Mouse (Mus musculus) lung, postnatal 10 days (tissue): ENCODE results near the gene Pcsk6.

Experiments
- DNase-seq: peaks from one replicate; pipeline ENCODE4 v3.0.0; 2021

Pcsk6 gene

DNA sequence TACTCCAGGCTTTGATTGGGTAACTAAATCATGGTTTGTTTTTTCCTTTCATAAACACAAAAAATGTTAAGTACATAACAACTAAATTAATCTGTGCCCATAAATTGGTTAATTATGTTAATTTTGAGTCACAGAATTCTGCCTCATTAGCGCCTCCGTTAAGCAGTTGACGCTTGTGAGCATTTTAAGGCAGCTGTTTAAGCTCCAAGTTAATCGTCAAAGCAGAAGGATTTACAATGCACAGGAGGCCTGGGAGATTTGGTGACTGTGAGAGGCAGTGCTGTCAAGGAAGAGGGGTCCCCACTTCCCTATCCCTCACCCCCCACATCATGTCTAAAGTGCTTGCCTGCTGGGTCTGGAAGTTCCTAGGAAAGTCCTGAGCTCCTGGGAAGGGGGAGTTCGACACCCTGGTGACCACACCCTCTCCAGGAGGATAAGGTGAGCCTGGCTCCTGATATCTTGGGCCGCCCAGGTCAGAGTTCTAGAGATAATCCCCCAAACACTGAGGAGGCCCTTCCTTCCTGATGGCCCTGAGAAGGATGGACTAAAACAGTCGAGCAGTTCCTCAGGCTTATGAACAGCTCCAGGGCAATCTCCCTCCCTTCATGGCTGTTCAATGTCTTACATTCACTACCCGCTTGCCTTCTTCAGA lies 83.9 kb downstream of the Pcsk6 start:
- DNase-seq: no peak

DNA sequence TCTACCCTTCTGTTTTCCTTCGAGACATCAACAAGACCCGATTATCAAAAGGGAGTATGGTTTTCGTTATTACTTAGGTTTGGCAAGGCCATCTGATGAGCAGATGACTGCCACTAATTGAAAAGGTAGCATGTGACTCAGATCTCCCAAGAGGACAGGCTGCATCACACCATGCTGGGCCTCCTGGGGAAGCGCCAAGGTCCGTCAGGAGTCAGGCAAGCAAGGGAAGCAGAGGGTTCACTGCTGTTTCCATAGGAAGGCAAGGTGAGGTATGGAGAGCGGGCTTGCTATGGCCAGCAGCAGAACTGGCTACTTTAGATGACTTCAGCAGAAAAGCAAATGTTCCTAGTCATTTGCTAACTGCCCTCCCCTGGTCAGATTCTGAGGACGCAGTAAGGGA lies 84.9 kb downstream of the Pcsk6 start:
- no peak for DNase-seq

DNA sequence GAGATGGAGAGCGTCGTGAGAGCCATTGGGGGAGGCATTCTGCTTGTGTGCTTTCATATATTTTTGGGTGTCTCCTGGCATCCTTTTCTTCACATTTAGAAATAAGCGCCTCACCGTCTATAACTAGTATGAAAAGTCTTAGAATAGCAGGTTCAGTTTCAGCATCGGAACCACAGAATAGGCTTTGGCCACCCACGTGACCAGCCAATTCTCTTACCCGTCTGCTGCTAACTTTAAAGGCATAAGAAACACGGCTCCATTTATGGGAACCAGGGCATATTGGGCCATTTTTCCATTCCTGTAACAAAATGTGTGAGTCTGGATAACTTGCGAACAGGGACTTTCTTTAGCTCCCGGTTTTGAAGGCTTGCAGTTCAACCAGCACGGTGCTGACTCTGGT lies 87.4 kb downstream of the Pcsk6 start:
- DNase-seq: no peak

DNA sequence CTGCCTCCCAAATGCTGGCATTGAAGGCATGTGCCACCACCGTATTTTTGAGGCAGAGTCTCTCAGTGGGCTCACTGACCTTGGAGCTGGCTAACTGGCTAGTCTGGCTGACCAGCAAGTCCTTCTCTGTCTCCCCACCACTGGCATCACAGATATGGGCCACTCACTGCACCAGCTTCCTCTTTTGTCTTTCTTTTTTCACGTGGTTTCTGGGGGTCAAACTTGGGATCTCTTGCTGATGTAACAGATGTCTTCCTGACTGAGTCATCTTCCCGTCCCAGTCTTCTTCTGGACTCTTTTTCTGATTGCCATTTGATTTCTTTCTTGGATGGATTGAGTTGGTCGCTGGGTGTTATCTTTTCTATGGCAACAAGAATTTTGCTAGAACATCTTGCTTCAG lies 93.0 kb downstream of the Pcsk6 start:
- no peak for DNase-seq

DNA sequence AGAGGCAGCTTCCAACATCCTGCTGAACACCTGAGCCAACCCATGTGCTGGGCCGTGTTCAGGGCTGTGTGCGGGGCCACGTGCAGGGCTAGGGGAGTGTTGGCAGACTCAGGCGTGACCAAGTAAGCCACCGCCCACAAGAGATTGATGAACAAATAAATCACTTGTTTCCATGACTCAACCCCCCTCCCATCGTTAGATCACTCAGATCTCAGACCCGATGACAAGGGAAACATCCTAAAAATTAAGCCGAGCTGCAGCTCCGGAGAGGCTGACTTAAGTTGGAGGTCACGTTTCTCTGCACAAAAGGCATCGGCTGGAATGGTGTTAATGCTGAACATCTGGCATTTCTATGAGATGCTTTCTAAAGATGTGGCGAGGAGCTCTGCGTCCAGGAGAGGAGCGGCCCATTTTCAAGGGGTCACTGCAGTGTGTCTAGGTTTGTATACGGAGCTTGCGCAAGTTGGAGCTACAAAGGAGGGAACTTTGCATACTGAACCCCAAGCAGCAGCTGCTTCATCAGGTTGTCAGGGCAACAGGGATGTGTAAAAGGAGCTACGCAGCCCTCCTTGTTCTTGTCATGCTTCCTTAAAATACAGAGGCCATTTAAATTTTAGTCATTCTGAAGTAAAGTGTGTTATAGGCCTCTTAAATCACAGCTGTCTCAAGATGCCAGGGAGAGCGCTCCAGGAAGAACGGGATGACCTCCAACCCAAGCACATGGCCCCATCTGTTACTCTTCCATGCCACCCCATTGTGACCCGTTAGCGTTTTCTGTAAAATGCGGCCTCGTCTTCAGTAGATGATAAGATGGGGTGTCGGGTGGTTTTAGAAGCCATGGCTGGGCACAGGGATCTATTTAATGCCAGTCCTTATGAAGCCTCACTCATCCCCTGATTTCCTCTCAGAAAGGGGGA lies 94.0 kb downstream of the Pcsk6 start:
- DNase-seq: peak; percentile 20

DNA sequence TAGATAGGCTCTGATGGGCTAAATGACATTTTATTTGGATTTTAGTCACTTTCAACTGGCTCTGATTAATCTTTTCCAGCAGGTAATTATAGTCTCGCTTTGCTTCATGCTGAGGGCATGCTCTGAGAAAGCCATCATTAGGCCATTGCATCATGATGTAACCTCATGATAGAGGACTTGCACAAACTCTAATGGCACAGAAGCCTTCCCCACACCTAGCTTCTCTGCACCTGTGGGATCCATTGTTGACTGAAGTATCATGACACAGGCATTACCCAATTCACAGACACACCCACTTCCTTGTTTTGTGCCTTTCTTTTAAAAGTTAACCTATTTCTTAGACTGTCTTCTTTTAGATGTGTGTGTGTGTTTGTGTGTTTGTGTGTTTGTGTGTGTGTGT lies 95.7 kb downstream of the Pcsk6 start:
- DNase-seq: no peak

DNA sequence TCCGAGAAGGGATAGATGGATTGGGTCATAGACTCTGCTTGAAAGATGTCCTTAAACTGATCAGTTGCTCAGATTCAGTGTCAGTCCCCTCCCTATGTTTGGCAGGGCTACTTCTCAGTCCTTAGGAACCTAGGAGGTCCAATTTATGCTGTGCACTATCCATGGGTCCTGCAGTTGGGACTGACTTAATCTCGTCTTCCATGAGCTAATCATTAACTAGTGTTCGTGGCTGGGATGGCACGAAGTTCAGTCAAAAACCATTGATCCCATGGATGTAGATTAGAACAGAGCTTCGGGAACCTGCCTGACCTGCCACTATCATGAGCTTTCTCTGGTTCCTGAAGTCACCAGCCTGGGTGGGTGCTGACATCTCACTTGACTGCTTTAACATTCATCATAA lies 96.6 kb downstream of the Pcsk6 start:
- DNase-seq: no peak

DNA sequence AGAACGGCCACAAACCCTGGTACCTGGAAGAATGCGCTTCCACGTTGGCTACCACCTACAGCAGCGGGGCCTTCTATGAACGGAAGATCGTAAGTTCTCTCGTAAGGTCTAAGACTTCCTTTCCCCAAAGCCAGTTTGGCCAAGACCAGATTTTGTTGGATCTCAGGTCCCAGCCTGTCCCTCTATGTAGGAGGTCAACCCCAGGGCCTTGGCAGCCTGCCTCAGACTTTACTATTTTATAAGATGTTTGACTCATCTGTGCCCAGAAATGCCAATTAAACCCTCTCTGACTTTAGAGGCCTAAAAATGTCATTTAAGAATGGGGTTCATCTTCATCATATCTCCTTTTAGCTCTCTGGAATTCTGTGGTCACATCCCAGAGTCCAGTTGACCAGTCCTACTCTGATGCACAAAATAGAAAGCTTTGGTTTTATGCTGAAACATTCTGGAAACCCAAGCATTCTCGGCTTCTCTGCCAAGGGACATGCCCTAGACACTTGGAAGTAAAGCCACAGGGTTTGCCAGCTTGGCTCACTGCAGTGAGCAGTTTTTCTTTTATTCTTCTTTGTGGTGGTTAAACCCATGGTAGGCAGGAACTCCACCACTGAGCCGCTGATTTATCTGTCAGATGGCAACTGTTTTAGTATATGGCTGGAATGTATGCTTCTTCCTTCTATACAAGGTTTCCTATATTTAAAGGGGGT lies 97.8 kb downstream of the Pcsk6 start:
- no peak for DNase-seq

DNA sequence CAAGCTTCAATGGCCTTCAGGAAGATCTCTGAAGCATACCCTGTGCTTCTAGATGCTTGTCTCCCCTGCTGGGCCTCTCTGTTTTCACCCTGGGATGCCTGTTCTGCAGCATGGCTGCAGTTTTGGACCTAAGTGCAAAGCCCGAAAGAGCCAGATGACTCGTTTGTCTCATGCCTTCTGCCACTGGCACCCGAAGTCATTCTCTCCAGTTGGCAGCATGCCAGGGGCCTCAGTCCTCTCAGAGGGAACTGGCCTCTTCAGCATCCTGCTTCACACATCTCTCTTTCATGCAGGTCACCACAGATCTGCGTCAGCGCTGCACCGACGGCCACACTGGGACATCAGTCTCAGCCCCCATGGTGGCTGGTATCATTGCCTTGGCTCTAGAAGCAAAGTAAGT lies 101.1 kb downstream of the Pcsk6 start:
- DNase-seq: no peak

DNA sequence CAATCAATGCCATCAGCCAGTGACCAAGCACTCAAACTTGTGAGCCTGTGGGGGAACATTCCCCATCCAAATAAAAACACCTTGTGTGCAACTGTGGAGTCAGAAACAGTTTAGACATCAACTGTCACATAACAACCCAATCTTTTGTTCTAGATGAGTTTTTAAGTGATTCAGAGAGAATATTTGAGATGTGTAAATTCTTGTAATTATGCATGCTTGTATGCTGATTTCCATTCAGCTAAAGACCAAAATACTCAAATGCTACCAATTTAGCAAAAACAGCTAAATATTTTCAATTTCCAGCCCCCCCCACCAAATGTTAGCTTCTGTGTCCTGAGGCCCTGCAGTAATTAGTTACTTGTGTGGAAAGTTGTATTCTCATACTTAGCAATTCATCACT lies 102.9 kb downstream of the Pcsk6 start:
- no peak for DNase-seq

DNA sequence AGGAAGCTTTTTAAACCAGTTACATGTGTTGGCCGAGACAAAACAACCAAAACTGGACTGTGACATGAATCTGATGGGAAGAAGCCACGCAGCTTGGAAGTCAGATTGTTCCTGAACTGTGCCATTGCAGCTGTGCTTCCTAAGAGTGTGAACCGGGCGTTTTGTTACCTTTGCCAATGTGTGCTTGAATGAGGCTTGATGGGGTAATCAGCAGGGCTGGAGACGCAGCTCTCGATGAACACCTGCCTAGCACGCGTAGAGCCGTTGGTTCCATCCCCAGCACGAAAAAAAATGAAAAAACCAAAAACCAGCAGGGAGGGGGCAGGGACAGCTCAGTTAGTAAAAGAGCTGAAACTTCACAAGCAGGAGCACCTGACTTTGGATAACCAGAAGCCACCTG lies 109.8 kb downstream of the Pcsk6 start:
- DNase-seq: no peak

DNA sequence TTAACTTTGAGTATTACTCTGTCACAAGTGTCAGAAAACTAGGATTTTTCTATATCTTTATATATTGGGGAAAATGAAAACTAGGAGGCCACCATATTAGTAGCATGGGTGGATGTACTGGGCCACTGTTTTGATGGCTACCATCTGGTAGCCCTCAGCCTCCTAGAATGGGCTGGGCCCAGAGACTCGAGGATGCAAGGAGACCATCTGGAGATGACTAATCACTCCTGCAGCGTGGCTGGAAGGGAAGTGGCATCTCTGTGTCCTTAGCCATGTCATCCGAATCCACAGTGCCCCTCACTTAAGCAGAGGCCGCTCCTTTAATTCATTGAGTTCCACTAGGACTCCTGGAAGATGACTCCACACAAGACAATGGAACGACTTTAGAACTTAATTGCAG lies 115.8 kb downstream of the Pcsk6 start:
- no peak for DNase-seq

DNA sequence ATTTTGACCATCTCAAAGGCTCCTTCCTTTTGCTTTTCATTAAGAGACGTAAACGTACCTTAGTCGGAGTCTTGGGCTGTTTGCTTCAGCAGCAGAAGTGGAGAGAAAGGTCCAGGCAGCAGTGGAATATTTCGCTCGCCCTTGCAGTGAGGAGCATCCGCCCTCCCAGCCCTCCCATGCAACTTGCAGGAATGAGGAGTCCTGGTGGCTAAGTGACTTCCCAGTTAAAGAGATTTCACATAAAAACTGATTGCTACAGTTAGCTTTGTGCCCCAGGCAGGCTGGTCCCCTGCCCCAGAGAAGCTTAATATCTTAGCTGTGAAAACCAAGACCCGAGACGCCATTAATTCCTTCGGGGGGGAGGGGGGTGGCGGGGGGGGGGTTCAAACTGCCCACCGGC lies 116.4 kb downstream of the Pcsk6 start:
- DNase-seq: no peak

DNA sequence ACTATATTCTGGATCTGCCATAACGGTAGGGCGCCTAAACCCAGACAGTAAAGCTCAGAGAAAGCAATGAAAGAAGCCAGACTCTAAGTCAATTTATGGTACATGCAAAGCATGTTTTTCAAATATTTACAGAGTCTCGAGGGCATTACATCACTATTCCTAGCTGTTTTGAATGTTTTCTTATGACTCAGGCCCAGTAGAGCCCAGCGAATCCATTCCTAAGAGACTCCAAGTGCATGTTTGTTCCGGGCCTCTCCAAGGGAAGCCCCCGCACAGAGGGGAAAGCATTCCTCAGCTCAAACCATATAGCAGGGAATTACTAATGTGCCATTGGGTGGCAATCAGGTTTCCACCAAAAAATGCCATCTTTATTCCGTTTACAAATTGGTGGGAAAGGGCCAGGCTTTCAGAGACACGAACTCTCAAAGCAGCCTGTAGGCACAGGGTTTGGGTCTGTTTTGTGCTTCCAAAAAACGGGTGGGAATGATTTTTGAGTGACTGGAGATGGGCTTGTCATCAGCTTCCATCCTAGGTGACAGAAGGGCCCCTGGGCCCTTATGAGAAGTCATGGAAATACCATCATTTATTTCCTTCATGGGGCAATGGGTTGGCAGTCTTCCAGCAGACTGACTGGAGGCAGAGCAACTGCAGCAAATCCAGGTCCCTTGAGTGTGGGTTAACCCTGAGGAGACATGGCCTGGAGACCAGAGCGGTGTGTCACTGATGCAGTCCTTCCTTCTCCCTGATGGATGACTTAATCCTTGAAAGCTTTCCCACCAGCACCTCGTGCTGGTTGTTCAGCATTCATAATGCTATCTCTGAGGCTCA lies 117.7 kb downstream of the Pcsk6 start:
- DNase-seq: peak; percentile 54

DNA sequence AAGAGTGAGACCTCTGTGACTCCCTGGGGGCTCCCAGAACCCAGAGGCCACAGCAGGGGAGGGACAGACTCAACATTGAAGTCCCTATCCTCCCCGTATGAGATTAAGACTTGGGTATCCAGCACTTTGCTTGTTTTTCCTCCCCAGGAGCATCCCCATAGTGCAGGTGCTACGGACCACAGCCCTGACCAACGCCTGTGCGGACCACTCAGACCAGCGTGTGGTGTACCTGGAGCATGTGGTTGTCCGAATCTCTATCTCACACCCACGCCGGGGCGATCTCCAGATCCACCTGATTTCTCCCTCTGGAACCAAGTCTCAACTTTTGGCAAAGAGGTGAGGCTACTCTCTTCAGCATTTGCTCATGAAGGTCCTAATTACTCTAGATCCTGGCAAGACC lies 118.5 kb downstream of the Pcsk6 start:
- no peak for DNase-seq

DNA sequence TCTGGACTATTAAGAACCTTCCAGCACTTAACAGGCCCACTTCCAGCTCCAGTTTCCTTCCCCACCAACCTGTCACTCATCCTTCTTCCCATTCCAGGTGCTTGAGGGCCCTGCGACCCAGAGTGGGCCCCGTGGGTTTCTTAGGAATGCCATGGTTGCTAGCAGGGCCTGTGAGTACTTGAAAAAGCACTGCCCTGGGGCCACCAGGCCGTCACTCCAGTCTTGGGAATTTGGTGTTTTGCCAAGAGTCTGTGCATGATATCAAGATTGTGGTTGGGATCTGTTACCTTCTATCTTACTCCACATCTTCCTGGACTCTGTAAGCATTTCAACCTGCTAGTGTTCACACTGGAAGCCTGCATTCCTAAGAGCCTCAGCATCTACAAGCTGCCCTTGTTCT lies 120.5 kb downstream of the Pcsk6 start:
- DNase-seq: no peak

DNA sequence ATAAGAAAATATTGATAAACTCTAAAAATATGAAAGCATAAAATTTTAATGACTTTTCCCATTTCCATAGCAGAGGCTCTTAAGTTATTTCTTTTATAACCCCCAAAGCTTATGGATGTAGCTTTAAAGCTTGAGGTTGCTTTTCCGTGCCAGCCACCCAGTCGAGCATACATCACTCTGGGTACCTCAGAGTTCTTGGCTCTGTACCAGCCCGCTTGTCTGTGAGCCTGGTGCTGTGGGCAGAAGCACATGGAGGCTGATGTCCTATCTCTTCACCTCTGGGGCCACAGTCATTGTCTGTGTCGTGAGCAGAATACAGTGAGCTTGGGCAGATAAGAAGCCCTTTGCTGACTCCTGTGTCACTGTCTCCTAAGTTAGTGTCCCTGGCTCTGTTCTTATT lies 126.7 kb downstream of the Pcsk6 start:
- DNase-seq: no peak

DNA sequence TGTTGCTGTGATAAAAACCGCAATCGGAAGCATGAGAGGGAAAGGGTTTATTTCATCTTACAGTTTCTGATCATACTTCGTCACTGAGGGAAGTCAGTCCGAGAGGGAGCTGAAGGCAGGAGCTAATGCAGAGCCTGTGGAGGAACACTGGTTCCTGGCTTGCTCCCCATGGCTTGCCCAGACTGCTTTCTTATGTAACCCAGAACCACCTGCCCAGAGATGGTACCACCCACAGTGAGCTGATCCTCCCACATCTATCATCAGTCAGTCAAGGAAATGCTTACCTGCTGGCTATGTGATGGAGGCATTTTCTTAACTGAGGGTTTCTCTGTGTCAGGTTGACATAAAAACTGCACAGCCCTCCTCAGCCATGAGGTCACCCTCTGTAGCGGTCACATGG lies 127.2 kb downstream of the Pcsk6 start:
- no peak for DNase-seq

DNA sequence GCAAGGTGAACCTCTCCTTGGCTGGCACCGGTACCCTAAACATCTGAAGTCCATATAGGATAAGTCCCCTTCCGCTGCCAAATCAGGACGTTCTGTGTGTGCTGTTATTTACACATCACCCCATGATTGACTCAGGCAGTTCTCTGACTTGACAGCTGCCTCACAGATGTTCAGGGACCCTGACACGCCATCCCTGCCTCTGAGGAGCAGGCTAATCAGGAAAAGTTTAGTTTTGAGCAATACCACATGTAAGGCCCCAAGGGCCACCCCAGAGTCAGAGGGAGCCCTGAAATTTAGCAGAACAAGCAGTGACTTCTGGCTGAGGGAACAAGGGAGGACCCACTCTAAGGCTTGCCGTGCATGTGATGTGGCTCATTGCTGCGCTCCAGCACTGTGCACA lies 130.8 kb downstream of the Pcsk6 start:
- no peak for DNase-seq

DNA sequence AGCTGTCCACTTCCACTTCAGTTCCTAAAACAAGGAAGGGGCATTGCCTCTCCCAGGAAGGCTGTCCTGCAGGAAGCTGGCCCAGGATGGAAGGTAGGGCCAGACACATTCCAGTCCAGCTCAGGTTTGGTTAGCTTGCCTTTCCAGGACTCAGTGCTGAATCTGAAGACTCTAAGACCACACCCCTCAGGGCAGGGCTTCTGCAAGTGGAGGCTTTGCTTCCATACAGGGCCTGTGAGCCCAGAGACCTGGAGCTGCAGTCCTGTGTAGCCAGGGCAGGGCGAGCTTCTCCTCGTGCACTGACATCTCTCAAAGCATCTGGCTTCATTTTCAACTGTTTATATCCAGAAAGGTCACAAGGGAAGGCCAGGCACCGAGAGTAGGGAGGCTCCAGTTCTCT lies 131.9 kb downstream of the Pcsk6 start:
- DNase-seq: no peak

DNA sequence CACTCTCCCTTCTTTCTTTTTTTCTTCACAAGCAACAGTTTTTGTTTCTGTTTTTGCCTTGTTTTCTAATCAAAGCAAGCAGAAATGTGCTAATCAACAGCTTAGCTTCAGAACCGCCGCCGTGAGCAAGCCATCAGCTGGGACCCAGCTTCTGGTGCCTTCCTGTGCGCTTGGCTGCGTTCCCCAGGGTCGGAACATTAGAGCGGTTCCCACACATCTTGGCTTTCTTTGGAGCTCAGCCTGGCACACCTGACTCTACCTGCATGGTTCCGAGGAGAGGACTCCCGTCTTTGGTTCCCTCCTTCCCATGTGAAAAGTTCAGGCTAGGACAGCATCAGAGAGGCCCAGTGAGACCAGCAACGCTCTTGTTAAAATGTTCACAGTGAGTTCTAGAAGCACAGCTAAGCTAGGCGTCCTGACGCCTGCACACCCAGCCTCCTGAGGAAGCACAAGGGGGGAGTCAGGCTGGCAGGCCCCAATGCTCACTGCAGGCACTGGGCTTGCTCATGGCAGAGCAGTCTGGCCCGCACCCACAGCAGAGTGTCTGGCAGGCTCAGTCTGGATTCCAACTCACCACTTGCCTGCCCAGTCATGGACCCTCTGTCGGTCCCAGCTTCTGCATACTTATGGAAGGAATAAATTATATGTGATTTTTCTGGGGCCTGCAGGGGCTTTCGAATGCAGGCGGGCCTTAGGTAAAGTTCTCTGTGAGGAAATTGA lies 139.7 kb downstream of the Pcsk6 start:
- no peak for DNase-seq

DNA sequence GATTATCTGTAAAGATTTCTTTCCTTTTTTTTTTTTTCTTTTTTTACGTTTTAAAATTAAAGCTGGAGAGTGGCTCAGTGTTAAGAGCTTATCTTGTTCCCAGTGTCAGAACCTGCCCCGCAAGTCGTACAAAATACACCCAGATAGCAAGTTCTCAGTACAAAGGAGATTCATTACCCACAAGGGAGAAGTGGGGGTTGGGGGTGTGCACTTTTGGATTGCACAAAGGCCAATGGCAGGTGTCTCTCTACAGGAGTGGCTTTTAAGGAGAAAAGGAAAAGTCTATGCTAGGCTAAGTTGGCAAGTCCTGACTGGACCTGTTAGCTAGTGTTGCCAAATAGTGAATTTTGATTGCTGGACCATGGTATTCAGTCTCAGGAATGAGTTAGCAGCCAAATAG lies 140.3 kb downstream of the Pcsk6 start:
- DNase-seq: no peak
